Mouse (Mus musculus) liver, adult 2 months (tissue): ENCODE results near the gene Nebl. TPM values are rescaled to one million over a fixed set of nuclear protein-coding genes. Genes with fewer than 3 reads are reported as not detected.

ENCODE experiments used
- DNase-seq: peaks from one replicate; pipeline ENCODE4 v3.0.0-alpha.2; 2011; ENCODE audit warnings: low read depth, low spot score; ENCODE audit errors: extremely low read depth
- H3K27ac ChIP-seq: fragments of 200-500 bp; replicated peaks from 2 replicates; pipeline ENCODE4 v1.5.1; 2012; ENCODE audit warnings: low read depth, mild to moderate bottlenecking, control low read depth, inconsistent platforms, low read length; ENCODE audit not compliant: insufficient read depth
- H3K27me3 ChIP-seq: fragments of 200-500 bp; 2 replicates; pipeline ENCODE4 v1.6.1; 2012; ENCODE audit warnings: mild to moderate bottlenecking, moderate library complexity, low read length, inconsistent platforms; ENCODE audit not compliant: control insufficient read depth, insufficient read depth
- H3K36me3 ChIP-seq: fragments of 200-500 bp; 2 replicates; pipeline ENCODE4 v1.6.1; 2012; ENCODE audit warnings: low read length, inconsistent platforms; ENCODE audit not compliant: control insufficient read depth, insufficient read depth
- H3K4me1 ChIP-seq: fragments of 200-500 bp; 2 replicates; pipeline ENCODE4 v1.6.1; 2011; ENCODE audit warnings: low read length; ENCODE audit not compliant: control insufficient read depth, insufficient read depth
- H3K4me3 ChIP-seq: fragments of 200-500 bp; 2 replicates; pipeline ENCODE4 v1.5.1; 2011; ENCODE audit warnings: low read depth, mild to moderate bottlenecking, control low read depth, low read length, moderate library complexity; ENCODE audit not compliant: insufficient read depth
- H3K79me2 ChIP-seq: fragments of 200-500 bp; 2 replicates; pipeline ENCODE4 v1.6.1; 2012; ENCODE audit warnings: inconsistent platforms, mild to moderate bottlenecking, low read length, moderate library complexity; ENCODE audit not compliant: control insufficient read depth, insufficient read depth
- H3K9ac ChIP-seq: fragments of 200-500 bp; 2 replicates; pipeline ENCODE4 v1.6.1; 2012; ENCODE audit warnings: low read depth, mild to moderate bottlenecking, control low read depth, inconsistent platforms, low read length
- CTCF ChIP-seq: fragments of 200-500 bp; IDR thresholded peaks from 2 replicates; pipeline ENCODE4 v1.5.1; 2011; ENCODE audit warnings: low read depth, low read length, control low read depth
- POLR2A ChIP-seq: fragments of 200-500 bp; IDR thresholded peaks from 2 replicates; pipeline ENCODE4 v1.6.1; 2011; ENCODE audit warnings: low read length, control low read depth; ENCODE audit not compliant: insufficient read depth; ENCODE audit errors: extremely low read depth
- WGBS: fragments of 180-500 bp; shearing (Covaris S2); methylation state at CpG from one replicate; pipeline ENCODE4 v1.1.7; 2018; 5-methylcytosine and 5-hydroxymethylcytosine counted together
- polyA plus RNA-seq: library from polyadenylated mRNA; depleted of rRNA; stranded (reverse); fragments of >200 nt; gene quantifications from 2 replicates; pipeline ENCODE4 v1.2.3, GENCODE M21; 2012
- total RNA-seq: library from RNA; depleted of rRNA; stranded (reverse); fragments of >200 nt; gene quantifications from 2 replicates; pipeline ENCODE4 v1.2.3, GENCODE M21; 2014

The Nebl gene
- total and polyA plus RNA-seq, 2 experiments = 0.02 to 0.28 TPM

DNA sequence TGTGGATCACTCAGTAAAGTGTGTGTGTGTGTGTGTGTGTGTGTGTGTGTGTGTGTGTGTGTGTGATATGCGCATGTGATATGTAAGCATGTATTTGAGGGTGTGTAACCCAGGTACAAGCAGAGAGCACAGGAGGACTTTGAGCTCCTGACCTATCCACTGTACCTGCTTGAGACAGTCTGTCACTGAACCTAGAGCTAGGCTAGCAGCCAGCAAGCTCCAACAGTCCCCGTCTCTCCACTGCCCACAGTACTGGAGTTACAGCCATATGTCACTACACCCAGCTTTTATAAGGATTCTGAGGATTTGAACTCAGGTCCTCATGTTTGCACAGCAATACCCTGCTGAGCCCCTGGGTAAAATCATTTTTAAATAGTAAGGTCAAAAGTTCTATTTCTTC is 215.6 kb downstream of the Nebl start:
- H3K36me3 ChIP-seq = no peaks in the 10 kb centered on the region
- WGBS = 80% methylated on average over 2 of the region's 2 CpGs
- H3K27me3 ChIP-seq = no peaks in the 10 kb centered on the region
- H3K4me1 ChIP-seq = no peaks in the 10 kb centered on the region
- no peak overlapping the region for H3K27ac ChIP-seq
- DNase-seq = no peak
- TF ChIP-seq POLR2A (no peak), CTCF (no peak)
- H3K79me2 ChIP-seq = no peaks in the 10 kb centered on the region
- H3K9ac ChIP-seq = no peak overlapping the region
- no peak overlapping the region for H3K4me3 ChIP-seq

DNA sequence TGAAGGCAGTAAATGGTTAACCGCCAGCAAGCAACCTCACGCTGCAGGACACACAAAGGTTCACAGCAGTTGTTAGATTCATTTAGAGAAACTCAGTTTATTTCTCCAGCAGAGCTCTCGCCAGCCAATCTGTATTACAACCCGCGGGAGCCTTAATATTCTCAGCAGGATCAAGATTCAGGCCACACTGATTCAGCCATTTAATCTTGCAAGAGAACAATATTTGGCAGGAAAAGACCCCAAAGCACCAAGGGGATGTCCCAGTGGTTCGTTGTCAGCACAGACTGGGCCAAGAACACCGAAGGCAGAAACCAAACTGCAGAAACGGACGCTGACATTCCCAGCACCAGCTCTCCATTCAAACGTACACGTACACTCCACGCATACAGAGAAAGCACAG is 216.5 kb downstream of the Nebl start:
- Histone ChIP-seq H3K4me1 (no peaks in the 10 kb centered on the region), H3K79me2 (no peaks in the 10 kb centered on the region), H3K9ac (no peak overlapping the region), H3K27me3 (no peaks in the 10 kb centered on the region), H3K36me3 (no peaks in the 10 kb centered on the region), H3K27ac (no peak overlapping the region), H3K4me3 (no peak overlapping the region)
- WGBS = 74% methylated on average over 12 of the region's 12 CpGs
- DNase-seq = no peak
- no peak for TF ChIP-seq CTCF
- TF ChIP-seq POLR2A = no peak

DNA sequence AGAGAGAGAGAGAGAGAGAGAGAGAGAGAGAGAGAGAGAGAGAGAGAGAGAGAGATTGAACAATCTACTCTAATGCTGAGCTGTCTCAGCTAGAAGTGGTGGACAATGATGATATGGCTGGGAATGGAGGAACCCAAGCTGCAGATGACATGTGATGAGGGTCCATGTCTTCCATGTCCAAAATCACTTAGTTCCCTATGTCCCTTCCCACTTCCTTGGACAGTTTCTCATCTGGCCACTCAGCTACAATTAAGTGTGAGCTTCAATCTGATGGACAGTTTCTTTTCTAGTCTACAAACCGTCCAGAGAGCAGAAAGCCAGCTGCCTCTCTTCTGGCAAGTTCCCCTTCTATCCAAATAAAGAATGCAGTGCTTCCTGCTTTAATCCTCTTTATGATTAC is 221.3 kb downstream of the Nebl start:
- Histone ChIP-seq H3K79me2 (no peaks in the 10 kb centered on the region), H3K4me1 (no peaks in the 10 kb centered on the region), H3K27me3 (no peaks in the 10 kb centered on the region), H3K36me3 (no peaks in the 10 kb centered on the region), H3K4me3 (no peak overlapping the region), H3K27ac (no peak overlapping the region), H3K9ac (no peak overlapping the region)
- TF ChIP-seq POLR2A (no peak), CTCF (no peak)
- no peak for DNase-seq
- WGBS = 35% methylated on average over 1 of the region's 1 CpGs

DNA sequence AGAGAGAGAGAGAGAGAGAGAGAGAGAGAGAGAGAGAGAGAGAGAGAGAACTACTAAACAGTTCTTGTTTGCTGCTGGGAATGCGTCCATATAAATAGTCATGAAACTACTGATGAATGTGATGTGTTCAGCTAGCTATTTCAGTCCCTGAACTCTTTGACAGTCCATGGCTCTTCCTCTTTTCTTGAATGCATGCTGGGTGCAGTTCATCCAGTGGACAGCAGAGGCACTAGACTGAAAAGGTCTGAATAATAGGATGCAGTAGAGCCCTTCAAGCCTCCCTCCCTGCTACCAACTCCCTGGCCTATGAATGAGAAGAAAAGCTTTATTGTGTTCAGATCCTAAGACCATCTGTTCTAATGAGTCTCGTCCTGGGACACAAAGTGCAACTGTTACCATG is 223.9 kb downstream of the Nebl start:
- TF ChIP-seq CTCF (no peak), POLR2A (no peak)
- no peaks in the 10 kb centered on the region for H3K36me3 ChIP-seq
- no peak overlapping the region for H3K27ac ChIP-seq
- WGBS = 87% methylated on average over 2 of the region's 2 CpGs
- no peaks in the 10 kb centered on the region for H3K79me2 ChIP-seq
- DNase-seq = no peak
- no peaks in the 10 kb centered on the region for H3K4me1 ChIP-seq
- H3K27me3 ChIP-seq = no peaks in the 10 kb centered on the region
- no peak overlapping the region for H3K4me3 ChIP-seq
- no peak overlapping the region for H3K9ac ChIP-seq

DNA sequence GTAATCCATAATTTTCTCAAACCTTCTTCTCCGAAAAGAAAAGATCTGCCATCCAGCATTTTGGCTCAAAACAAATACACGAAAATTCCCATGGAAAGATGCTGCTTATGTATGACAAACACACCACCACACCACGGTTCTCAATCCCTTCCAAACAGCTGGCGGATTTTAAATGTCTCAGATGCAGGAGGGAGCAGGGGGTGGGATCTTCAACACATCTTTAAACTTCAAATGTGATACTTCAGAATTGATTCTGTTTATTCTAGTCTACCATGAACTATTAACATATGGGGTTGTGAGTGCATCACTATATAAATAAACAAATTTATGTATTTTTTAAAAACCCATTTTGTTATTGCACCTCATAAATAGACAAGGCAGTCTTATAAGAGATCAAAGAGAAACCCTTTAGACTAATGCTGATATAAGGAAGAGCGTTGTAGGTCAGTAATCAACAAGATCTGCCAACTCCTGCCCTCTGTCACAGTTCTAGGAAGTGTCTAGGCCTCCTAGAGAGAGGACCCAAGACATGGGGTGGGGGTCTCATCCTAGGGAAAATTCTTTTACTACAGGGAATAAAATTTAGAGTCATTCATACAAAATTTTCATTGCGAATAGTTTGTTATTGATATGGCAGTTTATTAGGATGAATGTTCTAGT is 227.0 kb downstream of the Nebl start:
- Histone ChIP-seq H3K4me3 (no peak overlapping the region), H3K36me3 (no peaks in the 10 kb centered on the region), H3K9ac (no peak overlapping the region), H3K27me3 (no peaks in the 10 kb centered on the region), H3K4me1 (no peaks in the 10 kb centered on the region), H3K79me2 (no peaks in the 10 kb centered on the region), H3K27ac (no peak overlapping the region)
- 79% methylated on average over 6 of the region's 6 CpGs for WGBS
- no peak for DNase-seq
- TF ChIP-seq CTCF = no peak
- TF ChIP-seq POLR2A = no peak

DNA sequence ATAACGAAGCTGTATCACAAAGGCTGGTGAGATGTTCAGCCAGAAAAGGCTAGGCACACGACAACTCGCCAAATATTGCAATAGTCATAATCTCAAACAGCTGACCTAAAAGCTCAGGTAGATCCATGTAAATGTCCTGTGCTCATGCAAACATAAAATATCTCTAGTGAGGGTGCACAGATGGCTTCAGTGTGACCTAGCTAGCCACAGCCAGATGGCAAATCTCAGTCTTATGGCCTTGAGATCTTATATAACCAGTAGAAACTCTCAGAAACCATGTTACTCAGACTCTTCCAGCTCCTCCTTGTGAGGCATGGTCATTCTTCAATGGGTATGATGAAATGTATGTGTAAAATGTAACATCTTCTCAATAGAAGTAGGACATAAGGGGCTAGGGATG is 230.2 kb downstream of the Nebl start:
- no peak overlapping the region for H3K4me3 ChIP-seq
- 81% methylated on average over 3 of the region's 3 CpGs for WGBS
- no peak overlapping the region for H3K9ac ChIP-seq
- no peaks in the 10 kb centered on the region for H3K79me2 ChIP-seq
- no peak for DNase-seq
- TF ChIP-seq CTCF = no peak
- TF ChIP-seq POLR2A = no peak
- no peaks in the 10 kb centered on the region for H3K36me3 ChIP-seq
- no peaks in the 10 kb centered on the region for H3K27me3 ChIP-seq
- no peaks in the 10 kb centered on the region for H3K4me1 ChIP-seq
- no peak overlapping the region for H3K27ac ChIP-seq
